Mouse (Mus musculus): Measurements from ENCODE around the gene Trp53tg5.

GRCm38 (mm10) chr2:164514916-164515315 lies 41.4 kb upstream of the Trp53tg5 start:
- TF ChIP-seq CTCF (IDR thresholded peaks at IDR 0.05; ENCODE audit: insufficient read depth, low read length) (no peak), POLR2A (IDR thresholded peaks at IDR 0.05; ENCODE audit: borderline replicate concordance, extremely low read depth, low read depth, low read length) (no peak)
